Mouse (Mus musculus): Measurements from ENCODE around the gene Ngrn. TPM values are rescaled to one million over a fixed set of nuclear protein-coding genes. Genes with fewer than 3 reads are reported as not detected.

Ngrn gene
- polyA plus RNA-seq, 1 experiment from 2014 or later: 40.1 TPM

GRCm38 (mm10) chr7:80285725-80286124 is 24.7 kb downstream of the Ngrn start:
- Histone ChIP-seq H3K4me2 (no peak overlapping the region), H3K9me3 (ENCODE audit: low read depth, low read length) (no peaks in the 10 kb centered on the region), H3K27me3 (ENCODE audit: insufficient read depth, low read length) (no peaks in the 10 kb centered on the region), H3K9ac (no peak overlapping the region), H3K27ac (ENCODE audit: low read depth) (no peak overlapping the region), H3K4me3 (ENCODE audit: low read depth, low read length) (no peak overlapping the region), H3K36me3 (ENCODE audit: insufficient read depth) (peaks cover 72% of the 10 kb centered on the region), H3K4me1 (ENCODE audit: insufficient read depth) (no peaks in the 10 kb centered on the region)
- DNase-seq (no peak), ATAC-seq (ENCODE audit: insufficient read depth) (no peak)
- TF ChIP-seq CTCF (IDR thresholded peaks at IDR 0.05; ENCODE audit: low read depth): no peak
- 88% methylated on average over 6 of the region's 6 CpGs for WGBS

GRCm38 (mm10) chr7:80287736-80288135 is 26.7 kb downstream of the Ngrn start:
- no peak overlapping the region for H3K27ac ChIP-seq (ENCODE audit: low read depth)
- DNase-seq: no peak
- H3K4me1 ChIP-seq (ENCODE audit: insufficient read depth): no peaks in the 10 kb centered on the region
- H3K9me3 ChIP-seq (ENCODE audit: low read depth, low read length): no peaks in the 10 kb centered on the region
- peaks cover 72% of the 10 kb centered on the region for H3K36me3 ChIP-seq (ENCODE audit: insufficient read depth)
- no peak for ATAC-seq (ENCODE audit: insufficient read depth)
- no peak overlapping the region for H3K4me3 ChIP-seq (ENCODE audit: low read depth, low read length)
- 76% methylated on average over 10 of the region's 10 CpGs for WGBS
- no peak for TF ChIP-seq CTCF (IDR thresholded peaks at IDR 0.05; ENCODE audit: low read depth)
- no peaks in the 10 kb centered on the region for H3K27me3 ChIP-seq (ENCODE audit: insufficient read depth, low read length)
- no peak overlapping the region for H3K9ac ChIP-seq
- no peak overlapping the region for H3K4me2 ChIP-seq

DNA sequence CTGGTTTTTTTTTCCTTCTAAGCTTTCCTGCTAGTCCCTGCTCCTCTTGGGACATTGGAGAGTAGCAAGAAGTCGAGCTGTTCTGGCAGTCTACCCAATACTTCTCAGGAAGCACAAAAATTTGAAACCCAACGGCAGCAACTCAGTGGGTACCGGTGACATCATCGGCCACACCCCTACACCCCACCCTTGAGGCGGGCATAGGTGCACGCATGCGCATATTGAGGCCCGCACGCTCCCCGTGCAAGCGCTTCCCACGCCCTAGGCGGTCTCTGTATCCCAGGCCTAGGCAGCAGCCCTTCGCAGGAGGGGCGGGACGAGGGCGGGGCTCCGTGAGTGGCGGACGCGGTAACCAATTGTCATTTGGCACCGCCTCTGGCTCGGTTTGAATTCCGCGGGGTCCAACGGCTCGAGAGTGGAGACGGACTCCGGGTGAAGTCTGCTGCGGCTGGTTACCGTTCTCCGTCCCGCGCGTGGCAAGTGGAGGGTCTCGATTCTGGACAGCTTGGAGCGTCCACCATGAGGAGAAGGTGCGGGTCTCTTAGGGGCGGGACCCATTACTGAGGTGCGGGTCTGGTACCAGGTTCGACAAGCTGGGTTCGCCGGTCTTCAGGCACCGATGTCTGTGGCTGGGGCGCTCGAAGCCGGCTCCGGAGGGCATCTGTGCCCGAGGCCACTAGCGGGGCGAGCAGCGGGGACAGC is 33.2 kb downstream of the Ngrn start, which contains the start of gene Prc1:
Prc1 (plus strand) TSS at position 389 of the 702 bp plus-strand sequence.
- WGBS: under 1% methylated on average over 52 of the region's 52 CpGs
- Histone ChIP-seq H3K9me3 (ENCODE audit: low read depth, low read length) (no peaks in the 10 kb centered on the region), H3K4me3 (ENCODE audit: low read depth, low read length) (peak within 1 kb of the TSS; percentile 92), H3K36me3 (ENCODE audit: insufficient read depth) (peaks cover 22% of the 10 kb centered on the region), H3K9ac (peak within 1 kb of the TSS; percentile 86), H3K27me3 (ENCODE audit: insufficient read depth, low read length) (no peaks in the 10 kb centered on the region), H3K4me2 (peak within 1 kb of the TSS; percentile 73), H3K27ac (ENCODE audit: low read depth) (peak within 1 kb of the TSS; percentile 92), H3K4me1 (ENCODE audit: insufficient read depth) (peaks cover 7% of the 10 kb centered on the region; the same call in 1 of the 2 replicates)
- DNase-seq (peak; percentile 99), ATAC-seq (ENCODE audit: insufficient read depth) (peak; percentile 99)
- TF ChIP-seq CTCF (IDR thresholded peaks at IDR 0.05; ENCODE audit: low read depth): no peak

DNA sequence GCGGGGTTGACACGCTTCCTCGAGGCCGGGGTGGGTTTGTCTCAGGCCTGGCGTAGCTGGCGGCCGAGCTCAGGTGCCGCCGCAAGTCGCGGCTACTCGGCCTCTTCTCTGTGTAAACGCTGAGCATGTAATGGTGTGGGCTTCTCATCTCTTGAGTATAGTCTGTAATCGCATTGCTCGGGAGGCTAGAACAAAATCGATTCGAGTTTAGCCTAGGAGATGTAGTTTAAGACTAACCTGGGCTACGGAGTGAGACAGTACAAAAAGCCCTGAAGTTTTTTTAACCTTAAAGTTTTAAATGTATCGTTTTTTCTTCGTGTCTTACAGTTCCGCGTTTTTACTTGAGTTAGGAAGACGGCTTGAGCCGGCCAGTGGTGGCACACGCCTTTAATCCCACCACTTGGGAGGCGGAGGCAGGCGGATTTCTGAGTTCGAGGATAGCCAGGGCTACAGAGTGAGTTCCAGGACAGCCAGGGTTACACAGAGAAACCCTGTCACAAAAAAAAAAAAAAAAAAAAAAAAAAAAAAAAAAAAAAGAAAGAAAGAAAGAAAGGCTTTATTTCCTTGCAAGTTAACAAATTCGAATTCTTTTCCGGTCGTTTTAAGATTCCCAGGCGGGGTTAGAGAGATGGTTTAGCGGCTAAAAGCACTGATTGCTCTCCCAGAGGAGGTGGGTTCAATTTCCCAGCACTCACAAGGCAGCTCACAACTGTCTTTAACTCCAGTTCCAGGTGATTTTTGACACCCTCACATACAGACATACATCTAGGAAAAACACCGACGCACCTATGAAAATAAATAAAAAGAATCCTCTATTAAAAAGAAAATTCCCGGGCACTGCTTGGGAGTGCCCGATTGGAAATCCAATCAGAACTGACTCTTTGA is 34.0 kb downstream of the Ngrn start:
- peak; percentile 68 for ATAC-seq (ENCODE audit: insufficient read depth)
- H3K27me3 ChIP-seq (ENCODE audit: insufficient read depth, low read length): no peaks in the 10 kb centered on the region
- peak overlapping the region; percentile 92 for H3K27ac ChIP-seq (ENCODE audit: low read depth)

GRCm38 (mm10) chr7:80296462-80296861 is 35.4 kb downstream of the Ngrn start:
- Histone ChIP-seq H3K4me1 (ENCODE audit: insufficient read depth) (peaks cover 7% of the 10 kb centered on the region; the same call in 1 of the 2 replicates), H3K27ac (ENCODE audit: low read depth) (no peak overlapping the region), H3K36me3 (ENCODE audit: insufficient read depth) (peaks cover 27% of the 10 kb centered on the region), H3K9me3 (ENCODE audit: low read depth, low read length) (no peaks in the 10 kb centered on the region), H3K9ac (no peak overlapping the region), H3K27me3 (ENCODE audit: insufficient read depth, low read length) (no peaks in the 10 kb centered on the region), H3K4me2 (peak overlapping the region; percentile 73), H3K4me3 (ENCODE audit: low read depth, low read length) (no peak overlapping the region)
- ATAC-seq (ENCODE audit: insufficient read depth): no peak
- DNase-seq: no peak
- WGBS: 90% methylated on average over 6 of the region's 6 CpGs
- no peak for TF ChIP-seq CTCF (IDR thresholded peaks at IDR 0.05; ENCODE audit: low read depth)

More for the DNA sequence above, 34.0 kb downstream of the Ngrn start:
- WGBS: 6% methylated on average over 37 of the region's 37 CpGs
- Histone ChIP-seq H3K36me3 (ENCODE audit: insufficient read depth) (peaks cover 27% of the 10 kb centered on the region), H3K4me3 (ENCODE audit: low read depth, low read length) (peak overlapping the region; percentile 92), H3K9ac (peak overlapping the region; percentile 86), H3K4me1 (ENCODE audit: insufficient read depth) (peaks cover 7% of the 10 kb centered on the region; the same call in 1 of the 2 replicates), H3K9me3 (ENCODE audit: low read depth, low read length) (no peaks in the 10 kb centered on the region), H3K4me2 (peak overlapping the region; percentile 73)
- TF ChIP-seq CTCF (IDR thresholded peaks at IDR 0.05; ENCODE audit: low read depth): no peak
- DNase-seq: peak; percentile 64

- no peaks in the 10 kb centered on the region for H3K9me3 ChIP-seq (ENCODE audit: low read depth, low read length)
- 82% methylated on average over 3 of the region's 3 CpGs for WGBS
- H3K27ac ChIP-seq (ENCODE audit: low read depth): no peak overlapping the region
- H3K4me3 ChIP-seq (ENCODE audit: low read depth, low read length): no peak overlapping the region
- no peak for TF ChIP-seq CTCF (IDR thresholded peaks at IDR 0.05; ENCODE audit: low read depth)
- no peak overlapping the region for H3K4me2 ChIP-seq
- no peaks in the 10 kb centered on the region for H3K27me3 ChIP-seq (ENCODE audit: insufficient read depth, low read length)
- peak overlapping the region; percentile 18; the same call in 1 of the 2 replicates for H3K9ac ChIP-seq
- no peak for DNase-seq
- peaks cover 7% of the 10 kb centered on the region; the same call in 1 of the 2 replicates for H3K4me1 ChIP-seq (ENCODE audit: insufficient read depth)
- ATAC-seq (ENCODE audit: insufficient read depth): no peak
- H3K36me3 ChIP-seq (ENCODE audit: insufficient read depth): peaks cover 33% of the 10 kb centered on the region
Observed at GRCm38 (mm10) chr7:80297041-80297440, 36.0 kb downstream of the Ngrn start.

DNA sequence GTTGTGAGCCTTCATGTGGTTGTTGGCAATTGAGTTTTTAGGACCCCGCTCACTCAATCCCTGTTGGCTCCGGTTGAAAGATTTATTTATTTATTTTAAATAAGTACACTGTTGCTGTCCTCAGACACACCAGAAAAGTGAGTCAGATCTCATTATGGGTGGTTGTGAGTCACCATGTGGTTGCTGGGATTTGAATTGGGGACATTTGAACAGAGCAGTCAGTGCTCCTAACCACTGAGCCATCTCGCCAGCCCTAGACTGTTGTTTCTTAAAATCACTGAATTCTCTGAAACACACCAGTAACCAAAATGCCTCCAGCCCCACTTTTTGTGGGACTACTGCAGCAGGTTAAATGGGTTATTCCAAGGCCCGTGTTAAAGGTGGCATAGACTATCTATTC is 37.7 kb downstream of the Ngrn start:
- Histone ChIP-seq H3K9me3 (ENCODE audit: low read depth, low read length) (no peaks in the 10 kb centered on the region), H3K4me3 (ENCODE audit: low read depth, low read length) (no peak overlapping the region)
- WGBS: 87% methylated on average over 4 of the region's 4 CpGs

More for the DNA sequence above, 37.7 kb downstream of the Ngrn start:
- Histone ChIP-seq H3K27me3 (ENCODE audit: insufficient read depth, low read length) (no peaks in the 10 kb centered on the region), H3K9ac (no peak overlapping the region), H3K36me3 (ENCODE audit: insufficient read depth) (peaks cover 48% of the 10 kb centered on the region), H3K27ac (ENCODE audit: low read depth) (no peak overlapping the region), H3K4me1 (ENCODE audit: insufficient read depth) (peaks cover 7% of the 10 kb centered on the region; the same call in 1 of the 2 replicates), H3K4me2 (no peak overlapping the region)
- DNase-seq (no peak), ATAC-seq (ENCODE audit: insufficient read depth) (no peak)
- no peak for TF ChIP-seq CTCF (IDR thresholded peaks at IDR 0.05; ENCODE audit: low read depth)

Measured in lung, embryonic 14.5 days (tissue).